In genomic region chr1:84868311-84868710, GRCm38 (mm10) we compare ENCODE assay signal across 29 mouse cellular contexts. TPM values are rescaled to one million over a fixed set of nuclear protein-coding genes. Genes with fewer than 3 reads are reported as not detected.
DNase-seq lines count a peak whose midpoint lies in the region; ATAC-seq and TF ChIP-seq lines count a peak whose summit lies in the region.
"Had no signal": no experiment of that assay in that cellular context is flagged by ENCODE, and none has a peak within 500 bp of the region (broad histone marks: within the 10 kb centered on the region; RNA-seq: fewer than 3 reads in every experiment).

No protein-coding gene starts in this region.

- no peaks in the 10 kb centered on the region for H3K36me3 ChIP-seq in midbrain, embryonic 11.5 days (ENCODE audit: control insufficient read depth, insufficient read depth, low read length)
- no peaks in the 10 kb centered on the region for H3K36me3 ChIP-seq in midbrain, embryonic 10.5 days
- H3K36me3 ChIP-seq in heart, adult 2 months (ENCODE audit: control insufficient read depth, insufficient read depth, low read length), result no peaks in the 10 kb centered on the region
- H3K36me3 ChIP-seq: embryonic facial prominence, embryonic 13.5 days; embryonic facial prominence, embryonic 15.5 days; forebrain, embryonic 10.5 days; forebrain, embryonic 12.5 days; G1E had no signal

- no peak overlapping the region for H3K4me2 ChIP-seq in midbrain, embryonic 11.5 days
- H3K4me2 ChIP-seq: embryonic facial prominence, embryonic 13.5 days; embryonic facial prominence, embryonic 15.5 days; forebrain, embryonic 12.5 days had no signal

- no peak overlapping the region for H3K4me3 ChIP-seq in midbrain, embryonic 11.5 days (ENCODE audit: low read depth, low read length)
- H3K4me3 ChIP-seq in midbrain, embryonic 10.5 days, result no peak overlapping the region
- no peak overlapping the region for H3K4me3 ChIP-seq in heart, adult 2 months
- H3K4me3 ChIP-seq: embryonic facial prominence, embryonic 13.5 days; embryonic facial prominence, embryonic 15.5 days; erythroblast, embryonic 14.5 days; forebrain, embryonic 10.5 days; forebrain, embryonic 12.5 days had no signal

- no peak for TF ChIP-seq CTCF in heart, adult 2 months (IDR thresholded peaks at IDR 0.05)

- H3K9ac ChIP-seq in midbrain, embryonic 11.5 days (ENCODE audit: low read length), result no peak overlapping the region
- no peak overlapping the region for H3K9ac ChIP-seq in heart, adult 2 months (ENCODE audit: low read depth, low read length)
- H3K9ac ChIP-seq: embryonic facial prominence, embryonic 13.5 days; embryonic facial prominence, embryonic 15.5 days; forebrain, embryonic 12.5 days had no signal

- no peaks in the 10 kb centered on the region for H3K27me3 ChIP-seq in midbrain, embryonic 11.5 days (ENCODE audit: control insufficient read depth, insufficient read depth, low read length)
- H3K27me3 ChIP-seq in midbrain, embryonic 10.5 days (ENCODE audit: low read depth, poor library complexity, severe bottlenecking), result no peaks in the 10 kb centered on the region
- H3K27me3 ChIP-seq in heart, adult 2 months (ENCODE audit: control insufficient read depth, insufficient read depth, low read length), result no peaks in the 10 kb centered on the region
- H3K27me3 ChIP-seq: CH12.LX; embryonic facial prominence, embryonic 13.5 days; embryonic facial prominence, embryonic 15.5 days; forebrain, embryonic 12.5 days; Patski had no signal

- H3K79me2 ChIP-seq in heart, adult 2 months (replicated peaks; ENCODE audit: control insufficient read depth, insufficient read depth, low read length), result no peaks in the 10 kb centered on the region

- H3K4me1 ChIP-seq in midbrain, embryonic 11.5 days (ENCODE audit: control insufficient read depth, insufficient read depth, low read length), result no peaks in the 10 kb centered on the region
- H3K4me1 ChIP-seq in midbrain, embryonic 10.5 days, result peaks cover 10% of the 10 kb centered on the region
- H3K4me1 ChIP-seq in heart, adult 2 months (ENCODE audit: control insufficient read depth, insufficient read depth, low read length), result no peaks in the 10 kb centered on the region
- H3K4me1 ChIP-seq: forebrain, embryonic 12.5 days had no signal

- no peak for TF ChIP-seq EP300 in heart, adult 2 months (IDR thresholded peaks at IDR 0.05; ENCODE audit: insufficient read depth, low read depth, low read length)

- no peak for TF ChIP-seq POLR2A in heart, adult 2 months (IDR thresholded peaks at IDR 0.05; ENCODE audit: insufficient read depth, low read depth, low read length)

- ATAC-seq in midbrain, embryonic 11.5 days (ENCODE audit: low FRiP score), result no peak
- ATAC-seq: activated CD4-positive, CD25-positive, alpha-beta regulatory T cell, adult 4 months; CD4-positive, CD25-positive, alpha-beta regulatory T cell, adult 4 months; forebrain, embryonic 14.5 days; forebrain, embryonic 16.5 days; Patski had no signal

- DNase-seq in midbrain, embryonic 11.5 days (ENCODE audit: low spot score, missing footprints), result peak; percentile 35
- DNase-seq in midbrain, embryonic 10.5 days (ENCODE audit: low spot score), result no peak
- peak; percentile 82 for DNase-seq in ES-CJ7 (ENCODE audit: low read depth, low spot score)
- peak; percentile 68 for DNase-seq in R1 (ENCODE audit: low read depth, low spot score)
- no peak for DNase-seq in T-cell, adult 2 months (ENCODE audit: low spot score)
- DNase-seq in heart, adult 2 months, result no peak
- DNase-seq: adrenal gland, adult 2 months; adrenal gland, postnatal 10 days; adrenal gland, postnatal 25 days; B cell, adult 2 months; cerebellum, adult 11 months; cerebellum, adult 18-20 months; cerebellum, adult 8-10 months; cerebellum, adult 9-11 months; cerebellum, postnatal 14 days; cerebellum, postnatal 36 days; embryo, embryonic 11 days had no signal

- H3K27ac ChIP-seq in midbrain, embryonic 11.5 days (ENCODE audit: low read depth, low read length), result no peak overlapping the region
- H3K27ac ChIP-seq in midbrain, embryonic 10.5 days (replicated peaks), result no peak overlapping the region
- H3K27ac ChIP-seq in heart, adult 2 months, result no peak overlapping the region
- H3K27ac ChIP-seq: embryonic facial prominence, embryonic 13.5 days; embryonic facial prominence, embryonic 15.5 days; forebrain, embryonic 10.5 days; forebrain, embryonic 12.5 days had no signal

- no peaks in the 10 kb centered on the region for H3K9me3 ChIP-seq in midbrain, embryonic 11.5 days (ENCODE audit: control insufficient read depth, low read length)
- no peaks in the 10 kb centered on the region for H3K9me3 ChIP-seq in midbrain, embryonic 10.5 days (replicated peaks)
- H3K9me3 ChIP-seq: embryonic facial prominence, embryonic 13.5 days; embryonic facial prominence, embryonic 15.5 days; forebrain, embryonic 10.5 days; forebrain, embryonic 12.5 days; G1E had no signal

- intact Hi-C loops in heart, adult 2 months (cut with DNase I), result no loop called here

RNA-seq across cellular contexts. Expression of gene Trip12, which starts 28.0 kb away (rescaled TPM):
- polyA plus RNA-seq in midbrain, embryonic 11.5 days (2014; fragmentation: Nextera tagmentation; extraction: Ambion mirVana), result 99.4 and 107 TPM in 2 replicates
- 70.3 and 86.5 TPM in 2 replicates for polyA plus RNA-seq in midbrain, embryonic 10.5 days (2016; fragmentation: Nextera tagmentation; extraction: Ambion mirVana)
- total RNA-seq in heart, adult 2 months (2021), result 100 to 1,000 TPM; 177 to 205 TPM
- 26.9 and 59.0 TPM in 2 replicates for polyA plus RNA-seq in heart, adult 2 months (2012; rRNA removed)

RNA-seq across cellular contexts. Expression of gene Fbxo36, which starts 28.7 kb away (rescaled TPM):
- polyA plus RNA-seq in midbrain, embryonic 11.5 days (2014; fragmentation: Nextera tagmentation; extraction: Ambion mirVana), result 10.7 and 12.3 TPM in 2 replicates
- polyA plus RNA-seq in midbrain, embryonic 10.5 days (2016; fragmentation: Nextera tagmentation; extraction: Ambion mirVana), result 9.8 and 10.9 TPM in 2 replicates
- total RNA-seq in heart, adult 2 months (2021), result 1 to 10 TPM; 1.5 to 2.7 TPM
- polyA plus RNA-seq in heart, adult 2 months (2012; rRNA removed), result 2.5 and 2.9 TPM in 2 replicates

Comparison
In these comparisons a context has a peak if more than half of its experiments do, and no peak if none do; other contexts are left out.
1. DNase-seq: peak in midbrain, embryonic 11.5 days (single experiment), ES-CJ7 (single experiment) and R1 (single experiment); none in midbrain, embryonic 10.5 days (single experiment), T-cell, adult 2 months (single experiment) and heart, adult 2 months (0 of 2).